Comparison of ENCODE assay signal across 17 mouse cellular contexts in genomic region chr6:90847523-90847922, GRCm38 (mm10).
"Had no signal": no experiment of that assay in that cellular context is flagged by ENCODE, and none has a peak within 500 bp of the region (broad histone marks: within the 10 kb centered on the region; RNA-seq: fewer than 3 reads in every experiment).

No protein-coding gene starts in this region.

- H3K9me3 ChIP-seq: liver, embryonic 13.5 days; liver, embryonic 15.5 days; lung, embryonic 15.5 days; midbrain, embryonic 13.5 days; neural tube, embryonic 12.5 days; stomach, embryonic 15.5 days had no signal

- H3K4me1 ChIP-seq: liver, embryonic 13.5 days; liver, embryonic 15.5 days; lung, embryonic 15.5 days; neural tube, embryonic 12.5 days; stomach, embryonic 15.5 days had no signal

- H3K9ac ChIP-seq: liver, embryonic 13.5 days; liver, embryonic 15.5 days; liver, postnatal 0 days; lung, embryonic 15.5 days; midbrain, embryonic 13.5 days; neural tube, embryonic 12.5 days; stomach, embryonic 15.5 days had no signal

- H3K27ac ChIP-seq: liver, embryonic 13.5 days; liver, embryonic 15.5 days; lung, embryonic 15.5 days; macrophage; midbrain, embryonic 13.5 days; neural tube, embryonic 12.5 days; stomach, embryonic 15.5 days; stomach, postnatal 0 days had no signal

- DNase-seq: liver, embryonic 13.5 days; liver, postnatal 0 days; lung, adult 2 months; lung, postnatal 14 days; lung, postnatal 36 days; right cerebral cortex, postnatal 14 days; thymus, adult 2 months; thymus, postnatal 36 days had no signal

- H3K4me2 ChIP-seq: liver, embryonic 13.5 days; liver, embryonic 15.5 days; lung, embryonic 15.5 days; midbrain, embryonic 11.5 days; midbrain, embryonic 13.5 days; neural tube, embryonic 12.5 days; stomach, embryonic 15.5 days had no signal

- ATAC-seq: liver, postnatal 0 days; lung, postnatal 0 days had no signal

- H3K4me3 ChIP-seq: liver, embryonic 13.5 days; liver, embryonic 15.5 days; lung, embryonic 15.5 days; midbrain, embryonic 13.5 days; neural tube, embryonic 12.5 days; stomach, embryonic 15.5 days had no signal

- H3K27me3 ChIP-seq: liver, embryonic 13.5 days; liver, embryonic 15.5 days; lung, embryonic 15.5 days; midbrain, embryonic 13.5 days; neural tube, embryonic 12.5 days; stomach, embryonic 15.5 days had no signal

- H3K36me3 ChIP-seq: liver, embryonic 13.5 days; liver, embryonic 15.5 days; lung, embryonic 15.5 days; midbrain, embryonic 13.5 days; neural tube, embryonic 12.5 days; stomach, embryonic 15.5 days had no signal
